Mouse (Mus musculus) testis, postnatal 10 days (tissue): ENCODE measurements at regions not wholly inside any gene's neighbourhood (a gene's known extent, or its start where the extent isn't known, plus 50 kb on each side); places are given as distances from the start of the nearest gene placed in this dataset.
"Not testable (repeated sequence)": the region's sequence is repeated elsewhere in the genome, so short reads cannot be mapped to it uniquely, and the experiment has no call there.

Experiments used
- DNase-seq: peaks from one replicate; pipeline ENCODE4 v3.0.0; 2021; ENCODE audit warnings: low spot score

GRCm38 (mm10) chr1:157622156-157622555 is 115.6 kb downstream of the Sec16b start:
- not testable (repeated sequence) for DNase-seq

- no peak for DNase-seq
These were observed 126.1 kb downstream of the Sec16b start for GRCm38 (mm10) chr1:157632586-157632985.

- DNase-seq: no peak
These were observed 126.9 kb downstream of the Sec16b start for GRCm38 (mm10) chr1:157633470-157633869.

DNA sequence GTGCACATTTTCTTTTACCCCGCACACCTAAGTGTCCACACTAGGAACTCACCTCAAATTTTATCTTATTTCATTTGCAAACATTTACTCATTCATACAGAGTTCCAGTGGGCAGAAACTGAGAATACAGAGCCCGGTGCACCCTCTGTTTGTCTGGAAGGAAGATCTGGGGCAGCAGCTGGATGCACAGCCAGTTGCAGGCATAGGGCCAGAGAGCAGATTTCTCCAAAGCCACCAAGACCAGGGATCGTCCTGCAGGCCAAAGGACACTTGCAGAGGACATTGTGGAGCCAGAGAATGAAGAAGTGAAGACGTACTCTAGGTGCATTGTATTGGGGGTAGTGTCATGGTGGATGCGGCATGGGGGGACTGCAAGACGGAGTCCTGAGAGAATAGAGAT is 129.2 kb downstream of the Sec16b start:
- DNase-seq: no peak

DNA sequence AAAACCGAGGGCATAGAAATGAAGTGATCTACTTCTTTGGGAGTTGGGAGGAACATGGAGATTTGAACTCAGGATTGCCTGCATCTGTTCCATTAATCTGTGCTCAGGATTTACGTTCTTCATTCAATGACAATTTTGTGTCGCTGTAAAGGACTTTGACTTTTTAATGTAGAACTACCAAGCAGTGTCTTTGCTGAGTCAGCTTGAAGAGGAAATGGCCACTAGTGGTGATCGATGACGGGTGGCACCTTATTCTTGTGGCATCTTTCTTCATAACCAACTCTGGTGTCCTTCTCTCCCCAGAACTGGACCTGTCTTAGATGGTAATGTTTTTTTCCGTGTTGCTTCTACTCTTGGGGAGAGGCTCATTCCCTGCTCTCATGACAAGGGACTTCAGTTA is 137.0 kb downstream of the Sec16b start:
- DNase-seq: no peak

DNA sequence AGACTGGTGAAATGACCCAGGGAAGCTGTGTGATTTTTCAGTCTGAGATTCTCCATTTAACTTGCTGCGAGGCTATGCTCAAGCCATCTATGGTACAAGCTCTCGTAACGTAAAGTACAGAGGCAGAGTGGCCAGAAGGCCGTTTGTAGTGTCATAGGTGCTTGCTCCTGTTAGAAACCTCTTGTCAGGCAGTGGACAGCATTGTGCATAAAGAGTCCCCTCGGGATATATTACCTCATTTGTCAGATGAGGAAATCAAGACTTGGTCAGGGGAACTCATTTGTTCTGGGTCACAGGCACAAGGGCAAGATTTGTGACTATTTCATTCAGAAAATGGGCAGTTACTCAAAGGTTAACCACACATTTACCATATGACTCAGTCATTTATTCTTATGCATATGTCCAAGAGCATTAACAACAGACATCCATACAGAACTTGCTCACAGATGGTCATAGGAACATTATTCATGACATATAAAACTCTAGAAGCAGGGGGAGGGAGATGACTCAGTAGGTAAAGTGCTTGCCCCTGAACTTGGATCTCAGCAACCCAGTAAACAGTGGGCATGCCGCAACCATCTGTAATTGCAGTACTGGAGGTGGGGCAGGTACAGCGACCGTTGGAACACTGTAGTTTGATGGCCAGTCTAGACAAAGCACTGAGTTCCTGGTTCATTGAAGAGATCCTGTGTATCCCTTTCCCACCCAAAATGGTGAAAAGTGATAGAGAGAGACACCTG is 139.3 kb downstream of the Sec16b start:
- DNase-seq: no peak

DNA sequence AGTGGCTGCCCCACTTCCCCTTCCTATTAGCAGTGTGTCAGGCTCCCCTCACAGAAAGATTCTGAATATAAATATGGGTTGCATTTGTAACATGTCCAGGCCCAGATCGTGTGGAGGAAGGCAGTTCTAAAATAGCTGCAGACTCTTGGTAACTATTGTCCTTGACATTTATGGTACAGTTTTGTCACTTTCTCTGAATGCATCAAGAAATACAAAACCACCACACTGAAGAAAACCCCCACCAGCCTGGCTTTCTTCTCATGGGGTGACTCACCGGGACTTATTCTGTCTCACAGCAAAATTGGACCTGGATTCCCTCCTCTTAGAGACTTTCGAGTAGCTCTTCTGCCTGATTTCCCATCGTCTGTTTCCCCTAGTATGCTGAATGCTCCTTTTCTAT is 148.9 kb downstream of the Sec16b start:
- no peak for DNase-seq

GRCm38 (mm10) chr1:157669626-157670025 is 163.1 kb downstream of the Sec16b start:
- DNase-seq: no peak

GRCm38 (mm10) chr1:157684356-157684755 is 177.8 kb downstream of the Sec16b start:
- DNase-seq: no peak

DNA sequence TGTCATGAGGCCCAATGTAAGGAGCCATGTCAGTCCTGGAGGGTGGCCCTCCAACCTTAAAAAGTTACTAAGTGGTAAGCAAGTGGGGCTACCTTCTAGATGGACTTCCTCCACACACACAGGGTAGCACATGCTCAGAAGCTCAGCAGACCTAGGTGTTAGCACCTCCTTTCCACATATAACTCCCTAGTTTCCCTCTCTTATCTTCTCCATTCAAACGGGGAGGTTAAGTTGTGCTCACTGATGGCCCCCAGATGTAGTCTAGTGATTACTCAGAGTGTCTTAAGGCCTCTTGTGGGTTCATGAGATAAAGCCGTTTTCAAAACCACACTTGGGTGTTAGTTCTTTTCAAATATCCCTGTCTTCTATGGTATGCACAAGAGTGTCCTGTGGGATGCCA is 188.7 kb downstream of the Sec16b start:
- DNase-seq: no peak

- no peak for DNase-seq
These were observed 197.1 kb downstream of the Sec16b start for GRCm38 (mm10) chr1:157703639-157704038.

GRCm38 (mm10) chr1:157705364-157705763 is 198.8 kb downstream of the Sec16b start:
- no peak for DNase-seq

GRCm38 (mm10) chr1:157707256-157707655 is 200.7 kb downstream of the Sec16b start:
- no peak for DNase-seq

DNA sequence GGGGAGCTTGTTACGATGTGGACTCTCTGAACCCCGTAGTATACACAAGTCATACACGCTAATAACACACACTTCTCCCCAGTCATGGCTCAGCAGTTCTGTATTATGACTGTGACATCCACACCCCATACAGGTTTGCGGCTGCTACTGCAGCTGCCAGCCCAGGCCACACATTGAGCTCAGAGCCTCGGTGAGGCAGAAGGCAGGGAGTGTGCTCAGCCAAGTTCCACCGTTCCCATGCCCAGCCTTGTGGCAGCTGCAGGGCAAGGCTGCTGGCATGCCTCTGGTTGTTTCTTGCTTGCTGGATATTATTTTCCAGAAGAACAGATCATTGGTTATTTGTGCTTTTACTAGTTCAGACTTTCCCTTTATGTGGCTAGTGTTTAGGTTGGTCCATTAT is 202.6 kb downstream of the Sec16b start:
- DNase-seq: no peak

DNA sequence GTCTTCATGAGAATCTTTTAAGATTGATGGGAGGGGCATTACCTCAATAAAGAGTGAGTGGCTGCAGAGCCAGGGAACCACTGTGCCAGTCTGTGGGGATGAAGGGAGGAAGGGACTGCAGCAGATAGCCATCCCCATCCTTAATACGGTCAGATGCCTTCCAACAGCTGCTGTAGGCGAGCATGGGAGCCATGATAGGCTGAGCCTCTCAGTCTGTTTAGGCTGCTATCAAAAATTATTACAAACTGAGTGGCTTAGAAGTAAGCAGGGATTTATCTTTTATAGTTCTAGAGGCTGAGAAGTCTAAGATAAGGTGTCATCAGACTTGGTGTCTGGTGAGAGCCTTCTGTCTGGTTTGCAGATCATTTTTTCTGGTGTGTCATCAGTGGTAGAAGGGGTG is 204.3 kb downstream of the Sec16b start:
- DNase-seq: no peak

GRCm38 (mm10) chr1:157712519-157712918 is 206.0 kb downstream of the Sec16b start:
- no peak for DNase-seq

DNA sequence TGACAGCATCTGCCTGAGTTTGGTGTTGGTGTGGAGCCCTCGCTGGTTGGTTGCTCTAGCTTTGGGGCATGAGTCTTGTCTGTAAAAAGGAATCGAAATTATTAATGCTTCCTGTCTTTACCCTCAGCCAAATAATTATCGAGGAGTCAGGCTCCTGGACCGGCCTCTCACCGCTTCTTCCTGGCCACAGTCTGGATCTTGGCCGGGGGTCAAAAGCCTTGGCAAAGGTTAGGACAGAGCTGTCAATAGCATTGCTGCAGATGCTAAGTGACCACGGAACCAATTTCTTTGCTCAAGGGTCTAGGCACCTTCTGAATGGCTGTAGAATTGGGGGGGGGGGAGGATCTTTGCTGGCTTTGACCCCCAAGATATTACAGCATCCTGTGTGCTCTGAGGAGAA is 207.3 kb downstream of the Sec16b start:
- no peak for DNase-seq

- no peak for DNase-seq
These were observed 209.1 kb downstream of the Sec16b start for GRCm38 (mm10) chr1:157715632-157716031.

GRCm38 (mm10) chr1:157717131-157717530 is 210.6 kb downstream of the Sec16b start:
- no peak for DNase-seq

GRCm38 (mm10) chr1:157721946-157722345 is 215.4 kb downstream of the Sec16b start:
- DNase-seq: no peak

- DNase-seq: no peak
These were observed 224.6 kb downstream of the Sec16b start for GRCm38 (mm10) chr1:157731124-157731523.

- DNase-seq: no peak
These were observed 234.5 kb downstream of the Sec16b start for GRCm38 (mm10) chr1:157740725-157741665.

DNA sequence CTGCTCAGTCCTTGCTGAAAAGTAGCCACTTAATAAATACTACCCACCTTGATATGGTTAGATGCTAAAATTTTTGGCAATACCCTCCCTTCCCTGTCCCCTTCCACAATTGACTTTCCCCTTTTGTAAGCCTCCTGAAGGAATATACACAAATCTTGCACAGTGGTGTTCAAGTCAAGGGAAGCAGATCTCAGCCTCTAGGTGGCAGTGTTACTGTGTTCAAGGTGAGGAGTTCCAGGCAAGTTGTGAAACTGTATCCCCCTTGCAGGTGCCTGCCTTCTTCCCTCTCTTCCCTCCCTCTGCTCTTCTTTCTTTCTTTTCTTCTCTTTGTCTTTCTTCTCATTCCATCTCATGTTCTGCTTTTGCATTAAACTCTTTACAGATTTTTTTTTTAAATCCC is 239.1 kb downstream of the Sec16b start:
- peak; percentile 51 for DNase-seq
